Mouse (Mus musculus) CH12.LX (cell line): ENCODE data around the gene Kcnc3. TPM values are rescaled to one million over a fixed set of nuclear protein-coding genes. Genes with fewer than 3 reads are reported as not detected.

Experiments used
- DNase-seq: peaks from one replicate; pipeline ENCODE4 v3.0.0-alpha.2; 2013; ENCODE audit errors: extremely low read depth
- H3K27ac ChIP-seq: 2 replicates; pipeline ENCODE4 v1.5.1; 2012; ENCODE audit warnings: low read depth, mild to moderate bottlenecking, control low read depth, moderate library complexity; ENCODE audit not compliant: insufficient read depth
- H3K27me3 ChIP-seq: replicated peaks from 2 replicates; pipeline ENCODE3; 2012; ENCODE audit warnings: inconsistent platforms
- H3K36me3 ChIP-seq, 2 experiments: replicated peaks in 1 of 2; 2 replicates each; pipeline versions ENCODE3 to v1.6.1; 2012; ENCODE audit warnings: inconsistent platforms in 1 of 2, low read length in 1 of 2, mild to moderate bottlenecking in 1 of 2, mixed read lengths in 1 of 2, moderate library complexity in 1 of 2; ENCODE audit not compliant: control insufficient read depth in 1 of 2, insufficient read depth in 1 of 2
- H3K4me1 ChIP-seq, 2 experiments: 2 replicates each; pipeline ENCODE4 v1.6.1; 2012; ENCODE audit warnings: inconsistent platforms in 1 of 2, moderate library complexity in 1 of 2; ENCODE audit not compliant: insufficient read depth in 2 of 2, control insufficient read depth in 1 of 2
- H3K4me2 ChIP-seq: 2 replicates; pipeline ENCODE4 v1.6.1; 2012; ENCODE audit warnings: low read depth, mild to moderate bottlenecking, control low read depth; ENCODE audit not compliant: poor library complexity, insufficient read depth, severe bottlenecking
- H3K4me3 ChIP-seq, 3 experiments: fragments of 150-350 bp in 1 of 3; sonication (generic) in 1 of 3; replicated peaks in 1 of 3; 2 replicates each; pipeline versions ENCODE3 to v1.5.1; 2011 to 2012; ENCODE audit warnings: low read depth in 2 of 3, low read length in 2 of 3, mild to moderate bottlenecking in 2 of 3, moderate library complexity in 2 of 3, control low read depth in 1 of 3, improper control_type of control experiment in 1 of 3, inconsistent platforms in 1 of 3, mixed read lengths in 1 of 3; ENCODE audit not compliant: poor library complexity in 1 of 3
- H3K79me2 ChIP-seq: replicated peaks from 2 replicates; pipeline ENCODE4 v1.6.1; 2012; ENCODE audit warnings: mild to moderate bottlenecking, moderate library complexity; ENCODE audit not compliant: control insufficient read depth, poor library complexity, insufficient read depth, severe bottlenecking; ENCODE audit errors: extremely low read depth
- H3K9ac ChIP-seq: 2 replicates; pipeline ENCODE4 v1.6.1; 2012; ENCODE audit warnings: low read depth, mild to moderate bottlenecking, control low read depth, moderate library complexity; ENCODE audit not compliant: insufficient read depth
- H3K9me3 ChIP-seq: replicated peaks from 2 replicates; pipeline ENCODE3; 2012; ENCODE audit warnings: low read length, inconsistent platforms, mixed read lengths
- BHLHE40 ChIP-seq: IDR thresholded peaks from 2 replicates; pipeline ENCODE4 v1.6.1; 2011; ENCODE audit warnings: mild to moderate bottlenecking, low read depth, low read length, improper control_type of control experiment
- CHD2 ChIP-seq: IDR thresholded peaks from 2 replicates; pipeline ENCODE4 v1.6.1; 2011; ENCODE audit warnings: low read length, improper control_type of control experiment
- GABPA ChIP-seq: IDR thresholded peaks from 2 replicates; pipeline ENCODE4 v1.6.1; 2012; ENCODE audit warnings: low read depth, low read length, improper control_type of control experiment, inconsistent platforms; ENCODE audit not compliant: insufficient replicate concordance
- JUN ChIP-seq: IDR thresholded peaks from 2 replicates; pipeline ENCODE4 v1.6.1; 2011; ENCODE audit warnings: low read depth, mild to moderate bottlenecking, low read length, improper control_type of control experiment, moderate library complexity; ENCODE audit not compliant: insufficient read depth
- KAT2A ChIP-seq: IDR thresholded peaks from 2 replicates; pipeline ENCODE4 v1.6.1; 2012; ENCODE audit warnings: low read length, improper control_type of control experiment, inconsistent platforms; ENCODE audit not compliant: insufficient replicate concordance
- MAFK ChIP-seq: IDR thresholded peaks from 2 replicates; pipeline ENCODE4 v1.6.1; 2011; ENCODE audit warnings: low read length, improper control_type of control experiment; ENCODE audit not compliant: insufficient replicate concordance
- MAX ChIP-seq: IDR thresholded peaks from 2 replicates; pipeline ENCODE4 v1.6.1; 2011; ENCODE audit warnings: low read length, improper control_type of control experiment
- MAZ ChIP-seq: IDR thresholded peaks from 2 replicates; pipeline ENCODE4 v1.6.1; 2012; ENCODE audit warnings: low read depth, mild to moderate bottlenecking, inconsistent platforms, low read length, improper control_type of control experiment, moderate library complexity
- MXI1 ChIP-seq: IDR thresholded peaks from 2 replicates; pipeline ENCODE4 v1.6.1; 2011; ENCODE audit warnings: mild to moderate bottlenecking, low read depth, low read length, improper control_type of control experiment
- MYC ChIP-seq: IDR thresholded peaks from 2 replicates; pipeline ENCODE4 v1.6.1; 2011; ENCODE audit warnings: low read depth, mild to moderate bottlenecking, improper control_type of control experiment, low read length
- NELFE ChIP-seq: IDR thresholded peaks from 2 replicates; pipeline ENCODE4 v1.6.1; 2011; ENCODE audit warnings: low read depth, low read length, improper control_type of control experiment
- NRF1 ChIP-seq: IDR thresholded peaks from 2 replicates; pipeline ENCODE4 v1.6.1; 2014; ENCODE audit warnings: low read depth, mild to moderate bottlenecking, inconsistent platforms, low read length, improper control_type of control experiment, moderate library complexity
- POLR2A ChIP-seq: IDR thresholded peaks from 2 replicates; pipeline ENCODE4 v1.6.1; 2011; ENCODE audit warnings: low read depth, mild to moderate bottlenecking, improper control_type of control experiment, low read length
- RCOR1 ChIP-seq: conservative IDR thresholded peaks from 2 replicates; pipeline ENCODE4 v1.6.1; 2012; ENCODE audit warnings: low read depth, mild to moderate bottlenecking, inconsistent platforms, low read length, improper control_type of control experiment
- SIN3A ChIP-seq: IDR thresholded peaks from 2 replicates; pipeline ENCODE4 v1.6.1; 2012; ENCODE audit warnings: low read length, improper control_type of control experiment, inconsistent platforms
- SMC3 ChIP-seq: IDR thresholded peaks from 2 replicates; pipeline ENCODE4 v1.6.1; 2011; ENCODE audit warnings: low read depth, low read length, improper control_type of control experiment
- TBP ChIP-seq: conservative IDR thresholded peaks from 2 replicates; pipeline ENCODE4 v1.6.1; 2011; ENCODE audit warnings: low read depth, low read length, improper control_type of control experiment
- TCF12 ChIP-seq: IDR thresholded peaks from 2 replicates; pipeline ENCODE4 v1.6.1; 2014; ENCODE audit warnings: low read depth, mild to moderate bottlenecking, inconsistent platforms, low read length, improper control_type of control experiment
- UBTF ChIP-seq: IDR thresholded peaks from 2 replicates; pipeline ENCODE4 v1.6.1; 2012; ENCODE audit warnings: low read depth, mild to moderate bottlenecking, inconsistent platforms, low read length, improper control_type of control experiment, moderate library complexity
- USF1 ChIP-seq: IDR thresholded peaks from 2 replicates; pipeline ENCODE4 v1.6.1; 2014; ENCODE audit warnings: low read depth, mild to moderate bottlenecking, inconsistent platforms, low read length, improper control_type of control experiment
- USF2 ChIP-seq: conservative IDR thresholded peaks from 2 replicates; pipeline ENCODE4 v1.6.1; 2011; ENCODE audit warnings: low read depth, low read length, improper control_type of control experiment
- ZMIZ1 ChIP-seq: IDR thresholded peaks from 2 replicates; pipeline ENCODE4 v1.6.1; 2012; ENCODE audit warnings: low read depth, mild to moderate bottlenecking, inconsistent platforms, low read length, improper control_type of control experiment
- ZNF384 ChIP-seq: IDR thresholded peaks from 2 replicates; pipeline ENCODE4 v1.6.1; 2012; ENCODE audit warnings: low read depth, low read length, improper control_type of control experiment, inconsistent platforms
- dilution Hi-C: fragments of 300-500 bp; cut with MboI; formaldehyde crosslinking; loops from 2 replicates; pipeline ENCODE4 v1.14.3; 2020; ENCODE audit warnings: low sequenced_read_pairs; ENCODE audit not compliant: extremely low pct_unique_long_range_greater_than_20kb, extremely low pct_ligation_motif_present
- in situ Hi-C: fragments of 300-500 bp; cut with MboI; formaldehyde crosslinking; loops from 3 replicates; pipeline ENCODE4 v1.14.3; 2019; ENCODE audit warnings: low sequenced_read_pairs, low pct_ligation_motif_present, low pct_unique_long_range_greater_than_20kb, mixed read lengths
- polyA plus RNA-seq: library from polyadenylated mRNA; unstranded; fragments of >175 nt; gene quantifications from 2 replicates; pipeline ENCODE4 v1.2.1, GENCODE M21; 2012; ENCODE audit warnings: low read depth; ENCODE audit not compliant: insufficient read length
- total RNA-seq, 2 experiments: library from RNA; depleted of rRNA; stranded (reverse); fragments of 300-350 nt in 1 of 2; fragments of >200 nt in 1 of 2; gene quantifications; 2 replicates each; pipeline ENCODE4 v1.2.3; 2012 to 2014

Gene Kcnc3
- total RNA-seq (2012; rRNA removed) (1.4 and 1.7 TPM in 2 replicates), total RNA-seq (2014; rRNA removed) (0.18 and 0.31 TPM in 2 replicates), polyA plus RNA-seq (3.4 and 5.6 TPM in 2 replicates)

DNA sequence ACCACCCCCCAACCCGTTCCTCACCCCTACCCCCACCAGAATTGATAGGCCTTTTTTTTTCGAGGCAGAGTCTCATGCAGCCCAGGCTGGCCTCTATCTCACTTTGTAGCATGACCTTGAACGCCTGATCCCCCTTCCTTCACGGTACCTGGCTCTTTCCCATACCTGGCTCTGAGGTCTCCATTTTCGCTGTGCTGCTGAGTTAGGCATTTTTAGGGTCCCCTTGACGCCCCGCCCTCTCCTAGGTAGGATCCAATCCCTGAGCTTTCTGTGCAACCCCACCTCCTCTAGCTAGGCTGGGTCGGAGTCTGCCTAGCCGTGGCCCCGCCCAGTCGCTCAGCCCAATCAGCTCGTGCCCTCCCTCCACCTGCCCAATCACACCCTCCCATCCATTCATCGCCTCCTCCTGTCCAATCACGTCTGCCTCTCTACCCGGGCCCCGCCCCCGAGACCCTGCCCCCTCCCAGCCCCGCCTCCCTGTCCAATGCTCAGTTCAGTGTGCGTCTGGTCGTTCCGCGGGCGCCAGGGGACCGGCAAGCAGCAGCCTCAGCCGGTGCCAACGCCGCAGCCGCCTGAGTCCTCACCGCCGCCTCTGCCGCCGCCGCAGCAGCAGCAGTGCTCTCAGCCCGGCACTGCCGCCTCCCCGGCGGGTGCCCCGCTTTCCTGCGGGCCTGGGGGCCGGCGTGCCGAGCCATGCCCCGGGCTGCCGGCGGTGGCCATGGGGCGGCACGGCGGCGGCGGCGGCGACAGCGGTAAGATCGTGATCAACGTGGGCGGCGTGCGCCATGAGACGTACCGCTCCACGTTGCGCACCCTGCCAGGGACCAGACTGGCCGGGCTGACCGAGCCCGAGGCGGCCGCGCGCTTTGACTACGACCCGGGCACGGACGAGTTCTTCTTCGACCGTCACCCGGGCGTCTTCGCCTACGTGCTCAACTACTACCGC is at the start of gene Kcnc3:
TSS of gene Kcnc3 (plus strand) at position 263 of the 946 bp plus-strand sequence.
- H3K4me3 ChIP-seq = peak within 1 kb of the TSS; percentile 38 to 82 (median 58)
- H3K4me2 ChIP-seq = peak within 1 kb of the TSS; percentile 76
- TF ChIP-seq ZNF384 (no peak), UBTF (peak; percentile 71; the same call in 1 of the 2 replicates), MAX (peak; percentile 30; the same call in 1 of the 2 replicates), CHD2 (peak; percentile 82), JUN (no peak), TBP (no peak), TCF12 (peak; percentile 54; the same call in 1 of the 2 replicates), NELFE (0 out of 2 replicates have a peak, but pooled peaks have one; percentile 49), ZMIZ1 (peak; percentile 46; the same call in 1 of the 2 replicates), POLR2A (peak; percentile 80), RCOR1 (no peak), MXI1 (peak; percentile 40; the same call in 1 of the 2 replicates), MAFK (peak; percentile 88; the same call in 1 of the 2 replicates), SIN3A (no peak), SMC3 (no peak), NRF1 (0 out of 2 replicates have a peak, but pooled peaks have one; percentile 17)
- TF ChIP-seq, all 38 proteins: peak for 10
- peaks cover 13 to 39% of the 10 kb centered on the region in 2 experiments for H3K4me1 ChIP-seq
- no peaks in the 10 kb centered on the region for H3K9me3 ChIP-seq
- dilution Hi-C loops = no loop called here
- in situ Hi-C loops = no loop called here
- H3K9ac ChIP-seq = peak within 1 kb of the TSS; percentile 42
- peak; percentile 97 for DNase-seq
- H3K27me3 ChIP-seq = peaks cover 10% of the 10 kb centered on the region
- H3K27ac ChIP-seq = no peak within 1 kb of the TSS
- peaks cover 7 to 44% of the 10 kb centered on the region in 2 experiments for H3K36me3 ChIP-seq
- H3K79me2 ChIP-seq = 0 out of 2 replicates have a peak, but pooled peaks cover 2% of the 10 kb centered on the region

DNA sequence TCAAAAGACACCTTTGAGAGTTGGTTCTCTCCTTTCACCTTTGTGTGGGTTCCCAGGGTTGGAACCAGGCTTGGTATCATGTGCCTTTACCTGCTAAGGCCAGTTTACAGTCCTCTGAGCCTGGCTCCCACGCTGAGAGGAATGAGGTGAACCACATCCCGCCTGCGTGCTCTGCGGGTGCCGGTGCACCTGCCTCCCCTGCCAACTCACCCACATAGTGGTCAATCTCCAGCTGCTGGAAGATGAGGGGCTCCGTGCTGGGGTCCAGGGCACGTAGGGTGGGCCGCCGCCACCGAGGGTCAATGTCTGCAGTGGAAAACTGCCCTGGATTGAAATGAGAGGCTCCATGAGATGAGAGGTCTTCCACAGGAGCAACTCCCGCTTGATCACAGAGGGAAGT is 47.9 kb upstream of the Kcnc3 start:
- DNase-seq = no peak
- in situ Hi-C loops = no loop called here
- TF ChIP-seq MAZ = no peak
- TF ChIP-seq GABPA = no peak
- no peak for TF ChIP-seq BHLHE40
- TF ChIP-seq USF2 = no peak
- TF ChIP-seq USF1 = no peak
- TF ChIP-seq RCOR1 = no peak
- TF ChIP-seq KAT2A = no peak
- no peak for TF ChIP-seq NRF1
- TF ChIP-seq MYC = no peak

More for the DNA sequence above, 47.9 kb upstream of the Kcnc3 start:
- H3K4me1 ChIP-seq = peaks cover 12 to 57% of the 10 kb centered on the region in 2 experiments
- H3K79me2 ChIP-seq = peaks cover 7% of the 10 kb centered on the region; the same call in 1 of the 2 replicates
- H3K4me3 ChIP-seq = no peak overlapping the region
- dilution Hi-C loops = no loop called here
- H3K4me2 ChIP-seq = no peak overlapping the region
- no peak overlapping the region for H3K9ac ChIP-seq
- H3K9me3 ChIP-seq = peaks cover 3% of the 10 kb centered on the region
- peaks cover 58 to 80% of the 10 kb centered on the region in 2 experiments for H3K36me3 ChIP-seq
- no peak overlapping the region for H3K27ac ChIP-seq
- H3K27me3 ChIP-seq = no peaks in the 10 kb centered on the region
